Mouse (Mus musculus): Measurements from ENCODE around the gene Mark2. TPM values are rescaled to one million over a fixed set of nuclear protein-coding genes. Genes with fewer than 3 reads are reported as not detected.
"Not testable (repeated sequence)": the region's sequence is repeated elsewhere in the genome, so short reads cannot be mapped to it uniquely, and the experiment has no call there.

Mark2 gene
- polyA plus RNA-seq (2015; fragmentation: Nextera tagmentation; extraction: Ambion mirVana): 55.7 and 57.7 TPM in 2 replicates

- peak within 1 kb of the TSS; percentile 90 for H3K27ac ChIP-seq
Observed at GRCm38 (mm10) chr19:7341512-7342397, at the start of gene Mark2. Gene Mark2 (minus strand): TSS chr19:7341860.

GRCm38 (mm10) chr19:7388488-7388887 is 46.8 kb upstream of the Mark2 start:
- no peak for ATAC-seq (ENCODE audit: insufficient read depth, low FRiP score, low read depth)
- 75% methylated on average over 6 of the region's 6 CpGs for WGBS
- Histone ChIP-seq H3K9me3 (no peaks in the 10 kb centered on the region), H3K36me3 (no peaks in the 10 kb centered on the region), H3K4me3 (replicated peaks) (no peak overlapping the region), H3K9ac (no peak overlapping the region), H3K27me3 (replicated peaks) (no peaks in the 10 kb centered on the region), H3K27ac (no peak overlapping the region), H3K4me1 (peaks cover 3% of the 10 kb centered on the region; the same call in 1 of the 2 replicates), H3K4me2 (no peak overlapping the region)

More at GRCm38 (mm10) chr19:7341512-7342397, at the start of gene Mark2:
- Histone ChIP-seq H3K4me3 (replicated peaks) (peak within 1 kb of the TSS; percentile 89), H3K9me3 (no peaks in the 10 kb centered on the region), H3K9ac (peak within 1 kb of the TSS; percentile 97), H3K4me2 (peak within 1 kb of the TSS; percentile 74), H3K27me3 (replicated peaks) (no peaks in the 10 kb centered on the region), H3K4me1 (peaks cover 28% of the 10 kb centered on the region), H3K36me3 (no peaks in the 10 kb centered on the region)
- WGBS: 1% methylated on average over 63 of the region's 63 CpGs
- ATAC-seq (ENCODE audit: insufficient read depth, low FRiP score, low read depth): peak; percentile 92

- H3K4me3 ChIP-seq (replicated peaks): no peak overlapping the region
- H3K4me2 ChIP-seq: no peak overlapping the region
- H3K9me3 ChIP-seq: no peaks in the 10 kb centered on the region
- H3K36me3 ChIP-seq: no peaks in the 10 kb centered on the region
- peaks cover 14% of the 10 kb centered on the region for H3K4me1 ChIP-seq
- H3K9ac ChIP-seq: no peak overlapping the region
- H3K27ac ChIP-seq: no peak overlapping the region
- no peak for ATAC-seq (ENCODE audit: insufficient read depth, low FRiP score, low read depth)
- H3K27me3 ChIP-seq (replicated peaks): no peaks in the 10 kb centered on the region
- 72% methylated on average over 2 of the region's 2 CpGs for WGBS
Observed at GRCm38 (mm10) chr19:7386042-7386441, 44.4 kb upstream of the Mark2 start.

- peak; percentile 99 for ATAC-seq (ENCODE audit: insufficient read depth, low FRiP score, low read depth)
- Histone ChIP-seq H3K27me3 (replicated peaks) (no peaks in the 10 kb centered on the region), H3K4me2 (peak within 1 kb of the TSS; percentile 81), H3K9me3 (no peaks in the 10 kb centered on the region), H3K27ac (peak within 1 kb of the TSS; percentile 88), H3K4me3 (replicated peaks) (peak within 1 kb of the TSS; percentile 72), H3K36me3 (no peaks in the 10 kb centered on the region), H3K9ac (peak within 1 kb of the TSS; percentile 88), H3K4me1 (peaks cover 21% of the 10 kb centered on the region)
- 2% methylated on average over 52 of the region's 52 CpGs for WGBS
Observed at GRCm38 (mm10) chr19:7382903-7383865, 41.5 kb upstream of the Mark2 start, which contains the start of gene Spindoc. Gene Spindoc (minus strand): TSS chr19:7382994.

GRCm38 (mm10) chr19:7382248-7382902 is 40.7 kb upstream of the Mark2 start:
- WGBS: 0% methylated on average over 53 of the region's 60 CpGs

GRCm38 (mm10) chr19:7381906-7382247 is 40.2 kb upstream of the Mark2 start:
- 3% methylated on average over 8 of the region's 8 CpGs for WGBS
- no peak for ATAC-seq (ENCODE audit: insufficient read depth, low FRiP score, low read depth)
- peak overlapping the region; percentile 72 for H3K4me3 ChIP-seq (replicated peaks)
- H3K9me3 ChIP-seq: no peaks in the 10 kb centered on the region
- H3K27me3 ChIP-seq (replicated peaks): no peaks in the 10 kb centered on the region
- no peaks in the 10 kb centered on the region for H3K36me3 ChIP-seq
- peaks cover 21% of the 10 kb centered on the region for H3K4me1 ChIP-seq
- H3K4me2 ChIP-seq: peak overlapping the region; percentile 81
- peak overlapping the region; percentile 88 for H3K9ac ChIP-seq
- H3K27ac ChIP-seq: peak overlapping the region; percentile 88

More at GRCm38 (mm10) chr19:7382248-7382902, 40.7 kb upstream of the Mark2 start:
- Histone ChIP-seq H3K9me3 (no peaks in the 10 kb centered on the region), H3K4me3 (replicated peaks) (peak overlapping the region; percentile 72), H3K36me3 (no peaks in the 10 kb centered on the region), H3K9ac (peak overlapping the region; percentile 88), H3K4me1 (peaks cover 21% of the 10 kb centered on the region), H3K27me3 (replicated peaks) (no peaks in the 10 kb centered on the region), H3K4me2 (peak overlapping the region; percentile 81), H3K27ac (peak overlapping the region; percentile 88)
- peak; percentile 36 for ATAC-seq (ENCODE audit: insufficient read depth, low FRiP score, low read depth)

- ATAC-seq (ENCODE audit: insufficient read depth, low FRiP score, low read depth): no peak
Observed at GRCm38 (mm10) chr19:7377639-7378038, 36.0 kb upstream of the Mark2 start.

GRCm38 (mm10) chr19:7374491-7374890 is 32.8 kb upstream of the Mark2 start:
- no peak overlapping the region for H3K4me2 ChIP-seq
- H3K9ac ChIP-seq: no peak overlapping the region
- no peaks in the 10 kb centered on the region for H3K4me1 ChIP-seq
- no peak overlapping the region for H3K4me3 ChIP-seq (replicated peaks)
- no peaks in the 10 kb centered on the region for H3K9me3 ChIP-seq
- no peaks in the 10 kb centered on the region for H3K27me3 ChIP-seq (replicated peaks)
- 97% methylated on average over 8 of the region's 8 CpGs for WGBS
- ATAC-seq (ENCODE audit: insufficient read depth, low FRiP score, low read depth): no peak
- H3K27ac ChIP-seq: no peak overlapping the region
- H3K36me3 ChIP-seq: peaks cover 36% of the 10 kb centered on the region

More at GRCm38 (mm10) chr19:7377639-7378038, 36.0 kb upstream of the Mark2 start:
- no peak overlapping the region for H3K27ac ChIP-seq
- no peak overlapping the region for H3K9ac ChIP-seq
- H3K4me1 ChIP-seq: peaks cover 16% of the 10 kb centered on the region; the same call in 1 of the 2 replicates
- no peaks in the 10 kb centered on the region for H3K9me3 ChIP-seq
- H3K27me3 ChIP-seq (replicated peaks): no peaks in the 10 kb centered on the region
- WGBS: 42% methylated on average over 2 of the region's 2 CpGs
- no peak overlapping the region for H3K4me3 ChIP-seq (replicated peaks)
- peaks cover 25% of the 10 kb centered on the region for H3K36me3 ChIP-seq
- no peak overlapping the region for H3K4me2 ChIP-seq

- not testable (repeated sequence) for H3K27me3 ChIP-seq (replicated peaks); H3K27ac ChIP-seq; H3K4me2 ChIP-seq; H3K9me3 ChIP-seq; H3K4me3 ChIP-seq (replicated peaks); H3K9ac ChIP-seq; H3K4me1 ChIP-seq; ATAC-seq (ENCODE audit: insufficient read depth, low FRiP score, low read depth)
- 75% methylated on average over 4 of the region's 4 CpGs for WGBS
- H3K36me3 ChIP-seq: peaks cover 34% of the 10 kb centered on the region
Observed at GRCm38 (mm10) chr19:7369469-7369868, 27.8 kb upstream of the Mark2 start.

- WGBS: 48% methylated on average over 6 of the region's 6 CpGs
- no peak overlapping the region for H3K9ac ChIP-seq
- no peak overlapping the region for H3K4me2 ChIP-seq
- no peaks in the 10 kb centered on the region for H3K27me3 ChIP-seq (replicated peaks)
- peaks cover 4% of the 10 kb centered on the region; the same call in 1 of the 2 replicates for H3K36me3 ChIP-seq
- H3K27ac ChIP-seq: no peak overlapping the region
- ATAC-seq (ENCODE audit: insufficient read depth, low FRiP score, low read depth): no peak
- no peaks in the 10 kb centered on the region for H3K9me3 ChIP-seq
- H3K4me3 ChIP-seq (replicated peaks): no peak overlapping the region
- no peaks in the 10 kb centered on the region for H3K4me1 ChIP-seq
Observed at GRCm38 (mm10) chr19:7353636-7354035, 12.0 kb upstream of the Mark2 start.

- Histone ChIP-seq H3K27ac (no peak overlapping the region), H3K9ac (no peak overlapping the region), H3K27me3 (replicated peaks) (no peaks in the 10 kb centered on the region), H3K36me3 (peaks cover 2% of the 10 kb centered on the region; the same call in 1 of the 2 replicates), H3K4me3 (replicated peaks) (no peak overlapping the region), H3K4me2 (no peak overlapping the region), H3K4me1 (no peaks in the 10 kb centered on the region), H3K9me3 (no peaks in the 10 kb centered on the region)
- ATAC-seq (ENCODE audit: insufficient read depth, low FRiP score, low read depth): no peak
- 71% methylated on average over 11 of the region's 11 CpGs for WGBS
Observed at GRCm38 (mm10) chr19:7352809-7353495, 11.3 kb upstream of the Mark2 start.

Measured in stomach, embryonic 15.5 days (tissue).